Mouse (Mus musculus): ENCODE data around the gene Arhgef18. TPM values are rescaled to one million over a fixed set of nuclear protein-coding genes. Genes with fewer than 3 reads are reported as not detected.
A peak's percentile ranks its signal among the peaks of the same experiment; 100 is the strongest.

The Arhgef18 gene
- polyA plus RNA-seq, 1 experiment from 2014 or later = 9.7 TPM

DNA sequence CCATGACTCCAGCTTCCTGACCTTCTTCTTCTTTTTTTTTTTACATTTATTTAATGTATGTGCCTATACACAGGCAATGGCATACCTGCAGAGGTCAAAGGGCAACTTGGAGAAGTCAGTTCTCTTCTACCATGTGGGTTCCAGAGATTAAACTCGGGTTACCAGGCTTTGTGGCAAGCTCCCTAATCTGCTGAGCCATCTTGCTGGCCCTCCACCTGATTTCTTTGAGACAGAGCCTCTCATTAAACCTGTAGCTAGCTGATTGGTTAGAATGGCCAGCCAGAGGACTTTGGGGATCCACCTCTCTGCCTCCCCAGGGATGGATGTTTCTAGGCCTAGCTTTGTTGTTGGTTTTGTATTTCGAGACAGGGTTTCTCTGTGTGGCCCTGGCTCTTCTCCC is 18.3 kb downstream of the Arhgef18 start:
- Histone ChIP-seq H3K9me3 (no peaks in the 10 kb centered on the region), H3K4me3 (no peak overlapping the region), H3K4me1 (peaks cover 29% of the 10 kb centered on the region), H3K36me3 (replicated peaks) (peaks cover 10% of the 10 kb centered on the region), H3K27me3 (ENCODE audit: poor library complexity, severe bottlenecking) (no peaks in the 10 kb centered on the region), H3K27ac (no peak overlapping the region)
- no peak for DNase-seq (ENCODE audit: extremely low spot score, low spot score)
- 79% methylated on average over 2 of the region's 2 CpGs for WGBS

DNA sequence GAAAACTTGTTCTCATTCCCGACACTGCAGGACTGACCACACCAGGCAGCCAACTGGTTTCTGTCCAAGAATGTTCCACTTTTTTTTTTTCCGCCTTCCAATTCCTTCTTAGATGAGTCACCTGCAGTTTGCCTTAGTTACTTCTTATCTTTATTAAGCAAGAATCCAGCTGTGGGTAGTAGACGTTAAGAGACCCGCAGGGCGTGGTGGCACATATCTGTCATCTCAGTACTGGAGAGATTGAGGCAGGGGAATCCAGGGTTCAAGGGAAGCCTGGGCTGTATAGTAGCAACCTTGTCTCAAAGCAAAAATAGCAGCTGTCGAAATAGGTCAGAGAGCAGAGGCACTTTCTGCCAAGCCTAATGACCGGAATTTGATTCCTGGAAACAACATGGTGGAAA is 19.1 kb downstream of the Arhgef18 start:
- no peak for DNase-seq (ENCODE audit: extremely low spot score, low spot score)
- Histone ChIP-seq H3K9me3 (no peaks in the 10 kb centered on the region), H3K36me3 (replicated peaks) (peaks cover 4% of the 10 kb centered on the region; the same call in 1 of the 2 replicates), H3K27me3 (ENCODE audit: poor library complexity, severe bottlenecking) (no peaks in the 10 kb centered on the region), H3K27ac (no peak overlapping the region), H3K4me3 (no peak overlapping the region), H3K4me1 (peaks cover 38% of the 10 kb centered on the region)
- 89% methylated on average over 7 of the region's 7 CpGs for WGBS

DNA sequence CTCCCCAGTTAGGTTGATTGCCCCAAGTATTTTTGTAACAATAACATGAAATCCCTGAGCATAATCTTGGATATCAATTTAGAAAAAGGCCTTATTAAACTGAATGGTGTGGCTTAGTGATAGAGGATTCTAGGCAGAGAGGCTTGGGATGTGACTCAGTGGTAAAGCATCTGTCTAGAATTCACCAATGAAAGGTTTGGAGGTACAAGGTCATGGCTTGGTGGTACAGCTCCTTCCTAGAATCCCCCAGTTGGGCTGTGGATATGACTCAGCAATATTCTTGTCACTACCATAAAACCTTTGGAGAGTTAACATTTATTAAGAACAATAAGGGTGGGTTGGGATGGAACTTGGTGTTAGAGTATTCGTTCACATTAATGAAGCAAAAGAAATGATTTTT is 20.0 kb downstream of the Arhgef18 start:
- 89% methylated on average over 1 of the region's 1 CpGs for WGBS
- Histone ChIP-seq H3K36me3 (replicated peaks) (peaks cover 4% of the 10 kb centered on the region; the same call in 1 of the 2 replicates), H3K9me3 (no peaks in the 10 kb centered on the region), H3K4me3 (no peak overlapping the region), H3K27me3 (ENCODE audit: poor library complexity, severe bottlenecking) (no peaks in the 10 kb centered on the region), H3K4me1 (peaks cover 47% of the 10 kb centered on the region), H3K27ac (no peak overlapping the region)
- DNase-seq (ENCODE audit: extremely low spot score, low spot score) = no peak

DNA sequence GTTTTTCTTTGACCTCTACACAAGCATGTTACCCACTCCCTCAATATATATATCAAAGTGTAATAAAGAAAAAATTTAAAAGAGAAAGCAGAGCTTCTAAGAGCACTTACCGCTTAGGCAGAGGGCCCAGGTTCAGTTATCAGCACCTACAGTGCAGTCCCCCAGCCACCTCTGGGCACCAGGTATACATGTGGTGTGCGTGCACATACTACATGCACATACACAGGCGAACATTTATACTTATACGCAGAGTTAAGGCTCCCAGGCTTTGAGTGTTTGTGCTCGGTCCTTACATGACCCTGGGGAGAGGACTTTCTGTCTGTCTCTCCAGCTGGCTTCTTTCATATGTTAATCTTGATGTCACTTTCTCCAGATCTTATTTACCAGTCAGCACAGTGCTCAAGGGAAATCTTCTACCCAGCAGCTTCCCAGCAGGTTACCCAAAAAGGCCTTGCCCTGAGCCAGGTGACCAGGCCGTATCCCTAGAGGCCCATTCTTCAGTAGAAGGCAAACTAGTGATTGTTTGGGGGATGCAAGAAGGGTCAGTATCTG is 21.9 kb downstream of the Arhgef18 start:
- Histone ChIP-seq H3K4me1 (peaks cover 52% of the 10 kb centered on the region), H3K36me3 (replicated peaks) (peaks cover 4% of the 10 kb centered on the region; the same call in 1 of the 2 replicates), H3K4me3 (no peak overlapping the region), H3K27me3 (ENCODE audit: poor library complexity, severe bottlenecking) (no peaks in the 10 kb centered on the region), H3K27ac (no peak overlapping the region), H3K9me3 (no peaks in the 10 kb centered on the region)
- no peak for DNase-seq (ENCODE audit: extremely low spot score, low spot score)
- WGBS = 49% methylated on average over 6 of the region's 6 CpGs

DNA sequence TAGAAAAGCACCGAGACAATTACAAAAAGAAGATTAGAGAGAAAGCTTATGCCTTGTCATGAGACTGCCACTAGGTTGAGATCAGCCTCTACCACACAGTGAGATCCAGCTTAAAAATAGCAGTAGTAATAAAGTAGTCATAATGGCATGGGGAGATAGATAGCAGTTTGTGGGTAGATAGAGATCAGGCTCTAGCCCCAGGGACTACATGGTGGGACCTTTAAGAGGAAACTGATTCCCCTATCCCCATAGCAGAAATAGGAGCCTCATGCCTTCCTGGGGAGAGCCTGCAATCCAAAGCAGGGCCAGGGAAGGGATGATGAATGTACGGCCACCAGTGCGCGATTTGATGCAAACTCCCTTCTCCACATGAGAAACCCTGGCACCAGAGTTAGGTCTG is 22.5 kb downstream of the Arhgef18 start:
- 64% methylated on average over 4 of the region's 4 CpGs for WGBS
- DNase-seq (ENCODE audit: extremely low spot score, low spot score) = no peak
- H3K27ac ChIP-seq = no peak overlapping the region
- no peaks in the 10 kb centered on the region for H3K9me3 ChIP-seq
- peaks cover 3% of the 10 kb centered on the region; the same call in 1 of the 2 replicates for H3K36me3 ChIP-seq (replicated peaks)
- H3K4me1 ChIP-seq = peaks cover 52% of the 10 kb centered on the region
- no peaks in the 10 kb centered on the region for H3K27me3 ChIP-seq (ENCODE audit: poor library complexity, severe bottlenecking)
- H3K4me3 ChIP-seq = no peak overlapping the region

DNA sequence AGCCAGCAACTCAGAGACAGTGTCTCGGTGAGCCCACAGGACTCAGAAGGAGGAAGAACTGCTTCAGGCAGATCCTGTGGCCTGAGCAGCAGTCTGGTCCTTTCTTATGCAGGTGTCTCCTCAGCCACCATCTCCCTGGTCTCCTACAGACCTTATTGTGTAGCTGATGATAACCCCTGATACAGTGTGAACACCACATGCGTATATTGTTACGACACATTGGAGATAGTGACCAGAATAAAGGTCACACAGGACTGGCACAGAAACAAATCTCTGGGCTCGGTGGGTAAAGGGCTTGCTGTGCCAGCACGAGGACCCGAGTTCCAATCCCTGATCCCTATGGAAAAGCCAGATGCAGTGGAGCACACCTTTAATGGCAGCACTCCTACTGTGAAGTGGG is 22.9 kb downstream of the Arhgef18 start:
- Histone ChIP-seq H3K4me3 (no peak overlapping the region), H3K27me3 (ENCODE audit: poor library complexity, severe bottlenecking) (no peaks in the 10 kb centered on the region), H3K9me3 (no peaks in the 10 kb centered on the region), H3K36me3 (replicated peaks) (no peaks in the 10 kb centered on the region), H3K4me1 (peaks cover 52% of the 10 kb centered on the region), H3K27ac (no peak overlapping the region)
- no peak for DNase-seq (ENCODE audit: extremely low spot score, low spot score)
- WGBS = 92% methylated on average over 6 of the region's 6 CpGs

DNA sequence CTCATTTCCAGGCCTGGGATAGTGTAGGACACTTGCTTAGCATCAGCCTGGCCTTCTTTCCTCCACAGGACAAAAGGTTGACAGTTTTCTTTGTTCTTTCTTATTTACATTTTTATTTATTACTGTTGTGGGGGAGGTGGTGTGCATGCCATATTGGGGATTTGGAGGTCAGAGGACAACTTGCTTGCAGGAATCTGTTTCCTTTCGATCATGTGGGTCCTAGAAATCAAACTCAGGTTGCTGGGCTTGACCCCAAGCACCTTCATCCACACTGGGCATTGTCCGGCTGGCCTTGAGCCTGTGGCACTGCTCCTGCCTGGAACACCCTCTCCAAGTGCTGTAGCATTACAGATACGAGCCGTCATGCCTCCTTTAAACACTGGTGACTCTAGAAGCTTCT is 24.0 kb downstream of the Arhgef18 start:
- Histone ChIP-seq H3K27ac (peak overlapping the region; percentile 76), H3K27me3 (ENCODE audit: poor library complexity, severe bottlenecking) (no peaks in the 10 kb centered on the region), H3K4me1 (peaks cover 52% of the 10 kb centered on the region), H3K4me3 (peak overlapping the region; percentile 8; the same call in 1 of the 2 replicates), H3K36me3 (replicated peaks) (no peaks in the 10 kb centered on the region), H3K9me3 (no peaks in the 10 kb centered on the region)
- no peak for DNase-seq (ENCODE audit: extremely low spot score, low spot score)
- WGBS = 39% methylated on average over 4 of the region's 4 CpGs

DNA sequence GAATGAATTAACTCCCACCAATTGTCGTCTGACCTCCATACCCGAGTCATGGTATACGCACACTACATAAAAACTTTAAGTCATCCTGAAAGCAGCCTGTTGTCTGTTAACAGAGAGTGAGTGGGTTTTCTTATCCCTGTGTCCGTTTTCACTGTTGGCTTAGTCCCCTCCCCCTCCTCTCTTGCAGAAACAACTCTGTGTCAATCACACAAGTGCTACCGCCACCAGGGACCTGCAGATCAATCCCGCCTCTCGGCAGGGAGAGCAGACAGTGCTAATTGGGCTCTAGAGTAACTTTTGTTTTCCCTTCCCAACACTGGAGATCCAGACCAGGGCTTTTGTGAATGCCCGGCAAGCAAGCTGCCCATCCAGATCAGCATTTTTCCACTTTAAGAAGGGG is 24.6 kb downstream of the Arhgef18 start:
- Histone ChIP-seq H3K27me3 (ENCODE audit: poor library complexity, severe bottlenecking) (no peaks in the 10 kb centered on the region), H3K4me3 (peak overlapping the region; percentile 8), H3K36me3 (replicated peaks) (no peaks in the 10 kb centered on the region), H3K9me3 (no peaks in the 10 kb centered on the region), H3K27ac (peak overlapping the region; percentile 76), H3K4me1 (peaks cover 52% of the 10 kb centered on the region)
- DNase-seq (ENCODE audit: extremely low spot score, low spot score) = peak; percentile 56
- whole genome bisulfite sequencing = 3% methylated on average over 8 of the region's 8 CpGs

DNA sequence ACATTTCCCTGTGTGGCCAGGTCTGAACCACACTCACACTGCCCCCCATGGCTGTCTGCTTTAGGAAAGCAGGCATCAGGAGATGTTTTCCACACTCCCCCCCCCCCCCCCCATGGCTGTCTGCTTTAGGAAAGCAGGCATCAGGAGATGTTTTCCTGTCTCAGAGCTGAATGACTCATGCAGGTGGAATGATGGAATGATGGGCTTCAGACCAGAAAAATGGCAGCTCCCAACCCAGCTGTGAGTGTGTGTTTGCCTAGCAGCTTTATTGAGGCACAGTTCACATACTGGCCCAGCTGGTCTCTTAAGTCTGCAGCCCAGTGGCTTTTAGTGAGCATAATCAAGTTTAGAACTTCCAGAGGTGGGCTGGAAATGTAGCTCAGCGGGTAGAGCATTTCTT is 25.3 kb downstream of the Arhgef18 start:
- Histone ChIP-seq H3K9me3 (no peaks in the 10 kb centered on the region), H3K27ac (peak overlapping the region; percentile 76), H3K4me1 (peaks cover 52% of the 10 kb centered on the region), H3K27me3 (ENCODE audit: poor library complexity, severe bottlenecking) (no peaks in the 10 kb centered on the region), H3K36me3 (replicated peaks) (no peaks in the 10 kb centered on the region), H3K4me3 (no peak overlapping the region)
- 67% methylated on average over 1 of the region's 1 CpGs for WGBS
- no peak for DNase-seq (ENCODE audit: extremely low spot score, low spot score)

DNA sequence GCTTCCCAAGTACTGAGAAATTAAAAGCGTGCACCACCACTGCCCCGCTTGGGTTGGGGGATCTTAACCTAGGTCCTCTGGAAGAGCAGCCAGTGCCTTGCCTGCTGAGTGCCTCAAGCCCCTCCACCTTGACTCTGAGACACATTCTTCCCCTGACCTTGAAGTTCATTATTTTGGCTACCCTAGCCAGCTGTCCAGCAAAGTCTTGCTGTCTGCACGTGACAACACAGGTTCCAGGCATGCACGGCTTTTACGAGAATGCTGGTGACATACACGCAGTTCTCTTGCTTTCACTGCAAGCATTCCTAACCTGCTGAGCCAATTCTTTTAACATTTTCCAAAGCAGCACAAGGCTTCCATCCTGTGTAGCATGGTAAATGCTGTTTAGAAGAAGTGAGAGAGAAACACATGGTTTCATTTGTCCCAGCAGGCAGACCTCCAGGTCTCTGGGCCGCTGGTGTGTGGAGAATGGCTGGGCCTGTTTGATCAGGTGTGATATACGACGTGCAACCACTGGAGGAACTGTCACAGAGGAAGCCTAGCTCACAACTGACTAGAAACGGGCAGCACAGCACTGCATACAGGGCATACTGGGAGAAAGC is 27.4 kb downstream of the Arhgef18 start:
- no peaks in the 10 kb centered on the region for H3K36me3 ChIP-seq (replicated peaks)
- 86% methylated on average over 10 of the region's 10 CpGs for WGBS
- H3K4me1 ChIP-seq = peaks cover 36% of the 10 kb centered on the region
- no peak for DNase-seq (ENCODE audit: extremely low spot score, low spot score)
- H3K9me3 ChIP-seq = no peaks in the 10 kb centered on the region
- no peak overlapping the region for H3K4me3 ChIP-seq
- no peak overlapping the region for H3K27ac ChIP-seq
- no peaks in the 10 kb centered on the region for H3K27me3 ChIP-seq (ENCODE audit: poor library complexity, severe bottlenecking)

DNA sequence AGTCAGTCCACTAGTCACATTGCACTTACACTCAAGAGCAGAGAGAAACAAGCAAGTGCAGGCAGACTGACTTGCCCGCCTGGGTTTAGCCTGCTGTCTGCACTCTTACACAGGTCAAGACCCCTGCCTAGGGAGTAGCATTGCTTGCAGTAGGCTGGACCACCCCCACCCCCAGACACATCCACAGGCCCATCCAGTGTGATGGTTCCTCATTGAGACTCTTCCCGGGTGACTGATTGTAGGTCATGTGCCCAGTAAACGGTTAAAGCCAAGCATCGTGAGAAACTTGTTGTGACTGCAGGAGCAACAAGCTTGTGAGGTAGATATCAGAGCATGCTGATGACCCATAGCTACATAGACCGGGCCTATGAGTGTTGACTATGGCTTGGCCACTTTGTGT is 28.7 kb downstream of the Arhgef18 start:
- WGBS = 91% methylated on average over 5 of the region's 5 CpGs
- no peak for DNase-seq (ENCODE audit: extremely low spot score, low spot score)
- H3K4me1 ChIP-seq = peaks cover 23% of the 10 kb centered on the region
- H3K36me3 ChIP-seq (replicated peaks) = no peaks in the 10 kb centered on the region
- H3K4me3 ChIP-seq = no peak overlapping the region
- H3K9me3 ChIP-seq = no peaks in the 10 kb centered on the region
- no peaks in the 10 kb centered on the region for H3K27me3 ChIP-seq (ENCODE audit: poor library complexity, severe bottlenecking)
- H3K27ac ChIP-seq = no peak overlapping the region

DNA sequence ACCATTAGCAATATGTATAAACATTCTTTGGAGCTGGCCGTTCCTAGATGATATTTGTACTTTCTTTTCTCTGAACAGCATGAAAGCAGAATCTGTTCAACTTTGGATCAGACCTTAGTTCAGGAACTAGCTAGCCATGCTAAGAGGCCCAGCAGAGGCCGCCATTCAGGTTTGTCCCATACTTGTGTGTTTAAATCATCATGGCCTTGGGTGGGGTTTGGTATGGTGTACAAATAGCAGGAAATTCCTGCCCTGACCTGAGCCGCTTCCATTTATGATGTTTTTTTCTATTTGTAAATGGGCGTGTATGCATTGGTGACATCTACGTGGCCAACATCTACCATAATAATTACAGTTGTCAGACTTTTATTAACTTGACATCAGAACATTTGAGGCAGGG is 32.4 kb downstream of the Arhgef18 start:
- peaks cover 32% of the 10 kb centered on the region for H3K36me3 ChIP-seq (replicated peaks)
- WGBS = 93% methylated on average over 5 of the region's 5 CpGs
- no peak overlapping the region for H3K4me3 ChIP-seq
- H3K27me3 ChIP-seq (ENCODE audit: poor library complexity, severe bottlenecking) = no peaks in the 10 kb centered on the region
- no peaks in the 10 kb centered on the region for H3K9me3 ChIP-seq
- H3K4me1 ChIP-seq = no peaks in the 10 kb centered on the region
- DNase-seq (ENCODE audit: extremely low spot score, low spot score) = no peak
- no peak overlapping the region for H3K27ac ChIP-seq

DNA sequence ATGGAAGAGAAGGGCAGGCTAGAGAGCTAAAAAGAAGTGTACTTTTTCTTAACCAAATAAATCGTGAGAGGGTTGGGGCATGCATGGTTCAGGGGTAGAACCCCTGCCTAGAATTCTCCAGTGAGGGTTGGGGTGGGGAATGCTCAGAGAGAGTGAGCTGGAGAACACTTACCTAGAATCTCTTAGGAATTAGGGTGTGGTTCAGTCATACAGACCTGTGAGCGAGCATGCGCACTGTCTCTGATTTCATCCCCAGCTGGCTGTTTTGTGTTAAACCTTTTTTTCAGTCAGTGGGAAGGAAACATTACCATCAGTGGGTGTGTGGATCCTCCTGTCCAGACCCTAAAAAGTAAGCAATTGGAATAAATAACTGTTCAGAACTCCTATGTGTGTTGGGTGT is 33.4 kb downstream of the Arhgef18 start:
- Histone ChIP-seq H3K27me3 (ENCODE audit: poor library complexity, severe bottlenecking) (no peaks in the 10 kb centered on the region), H3K36me3 (replicated peaks) (peaks cover 42% of the 10 kb centered on the region), H3K9me3 (no peaks in the 10 kb centered on the region), H3K27ac (no peak overlapping the region), H3K4me1 (no peaks in the 10 kb centered on the region), H3K4me3 (no peak overlapping the region)
- WGBS = 90% methylated on average over 3 of the region's 3 CpGs
- no peak for DNase-seq (ENCODE audit: extremely low spot score, low spot score)
